Mouse (Mus musculus) liver, embryonic 14.5 days (tissue): ENCODE data around the gene 4930438A08Rik.

ENCODE experiments used
- CTCF ChIP-seq: IDR thresholded peaks from 2 replicates; pipeline ENCODE4 v1.5.1; 2016; ENCODE audit warnings: antibody characterized with exemption, low read depth, control low read depth
- EP300 ChIP-seq: IDR thresholded peaks from 2 replicates; pipeline ENCODE4 v1.6.1; 2016; ENCODE audit warnings: antibody characterized with exemption, low read depth

- TF ChIP-seq CTCF (no peak), EP300 (no peak)
Observed at GRCm38 (mm10) chr11:58314069-58314468, 39.5 kb downstream of the 4930438A08Rik start.
